Mouse (Mus musculus): Measurements from ENCODE around the gene Vil1.

The Vil1 gene

GRCm38 (mm10) chr1:74387386-74387988 is 21.7 kb upstream of the Vil1 start:
- no peak for DNase-seq (ENCODE audit: low read depth)

GRCm38 (mm10) chr1:74388398-74388920 is 20.7 kb upstream of the Vil1 start:
- no peak for DNase-seq (ENCODE audit: low read depth)

GRCm38 (mm10) chr1:74389831-74390286 is 19.3 kb upstream of the Vil1 start:
- peak; percentile 27 for DNase-seq (ENCODE audit: low read depth)

- peak; percentile 86 for DNase-seq (ENCODE audit: low read depth)
Observed at GRCm38 (mm10) chr1:74390287-74390906, 18.8 kb upstream of the Vil1 start.

- DNase-seq (ENCODE audit: low read depth), result peak; percentile 99
Observed at GRCm38 (mm10) chr1:74390924-74391748, 18.0 kb upstream of the Vil1 start, which contains the start of gene Ctdsp1. Gene Ctdsp1 (plus strand): TSS chr1:74391509.

GRCm38 (mm10) chr1:74391844-74392441 is 17.2 kb upstream of the Vil1 start:
- peak; percentile 81 for DNase-seq (ENCODE audit: low read depth)

GRCm38 (mm10) chr1:74392446-74392994 is 16.7 kb upstream of the Vil1 start:
- peak; percentile 51 for DNase-seq (ENCODE audit: low read depth)

GRCm38 (mm10) chr1:74393010-74393409 is 16.2 kb upstream of the Vil1 start:
- peak; percentile 36 for DNase-seq (ENCODE audit: low read depth)

GRCm38 (mm10) chr1:74393697-74394096 is 15.5 kb upstream of the Vil1 start:
- no peak for DNase-seq (ENCODE audit: low read depth)

GRCm38 (mm10) chr1:74394311-74394710 is 14.9 kb upstream of the Vil1 start:
- no peak for DNase-seq (ENCODE audit: low read depth)

GRCm38 (mm10) chr1:74394858-74395257 is 14.3 kb upstream of the Vil1 start:
- no peak for DNase-seq (ENCODE audit: low read depth)

- no peak for DNase-seq (ENCODE audit: low read depth)
Observed at GRCm38 (mm10) chr1:74395290-74395689, 13.9 kb upstream of the Vil1 start.

GRCm38 (mm10) chr1:74396456-74397222 is 12.5 kb upstream of the Vil1 start:
- peak; percentile 40 for DNase-seq (ENCODE audit: low read depth)

- DNase-seq (ENCODE audit: low read depth), result peak; percentile 100
Observed at GRCm38 (mm10) chr1:74397268-74397918, 11.8 kb upstream of the Vil1 start.

- DNase-seq (ENCODE audit: low read depth), result peak; percentile 79
Observed at GRCm38 (mm10) chr1:74397919-74398451, 11.2 kb upstream of the Vil1 start.

- no peak for DNase-seq (ENCODE audit: low read depth)
Observed at GRCm38 (mm10) chr1:74400531-74400930, 8.6 kb upstream of the Vil1 start.

- DNase-seq (ENCODE audit: low read depth), result no peak
Observed at GRCm38 (mm10) chr1:74401015-74401702, 8.0 kb upstream of the Vil1 start.

- no peak for DNase-seq (ENCODE audit: low read depth)
Observed at GRCm38 (mm10) chr1:74404206-74404605, 5.0 kb upstream of the Vil1 start.

GRCm38 (mm10) chr1:74411753-74412325 is 2.7 kb downstream of the Vil1 start:
- no peak for DNase-seq (ENCODE audit: low read depth)

Measured in NIH3T3 (cell line).